Mouse (Mus musculus) liver, embryonic 14.5 days (tissue): Measurements from ENCODE around the gene Fam124a. TPM values are rescaled to one million over a fixed set of nuclear protein-coding genes. Genes with fewer than 3 reads are reported as not detected.

ENCODE experiments used
- ATAC-seq: fragments of 200-750 bp; cut with Nextera tagmentation; 2 replicates; pipeline ENCODE4 v1.8.0; 2017; ENCODE audit warnings: moderate number of reproducible peaks, mild to moderate bottlenecking, moderate library complexity; ENCODE audit not compliant: insufficient read depth
- DNase-seq, 3 experiments: peaks; one replicate each; pipeline ENCODE4 v3.0.0-alpha.2; 2012 to 2013; ENCODE audit warnings: low read depth in 3 of 3, low spot score in 3 of 3
- H3K27ac ChIP-seq: fragments of 300-500 bp; sonication (generic); 2 replicates; pipeline ENCODE4 v1.5.1; 2014; ENCODE audit warnings: moderate library complexity, mild to moderate bottlenecking, control low read depth, inconsistent platforms
- H3K27me3 ChIP-seq: fragments of 300-500 bp; sonication (generic); 2 replicates; pipeline ENCODE4 v1.6.1; 2014; ENCODE audit warnings: mild to moderate bottlenecking, low read length, moderate library complexity; ENCODE audit not compliant: control insufficient read depth, insufficient read depth
- H3K36me3 ChIP-seq: fragments of 300-500 bp; sonication (generic); replicated peaks from 2 replicates; pipeline ENCODE4 v1.6.1; 2014; ENCODE audit warnings: low read depth; ENCODE audit not compliant: control insufficient read depth, insufficient read depth
- H3K4me1 ChIP-seq, 2 experiments: fragments of 200-500 bp in 1 of 2; fragments of 300-500 bp in 1 of 2; sonication (generic) in 1 of 2; replicated peaks; 2 replicates each; pipeline ENCODE4 v1.6.1; 2012 to 2014; ENCODE audit warnings: antibody characterized with exemption in 1 of 2, inconsistent platforms in 1 of 2, low read length in 1 of 2; ENCODE audit not compliant: control insufficient read depth in 2 of 2, insufficient read depth in 2 of 2
- H3K4me2 ChIP-seq: fragments of 300-500 bp; sonication (generic); 2 replicates; pipeline ENCODE4 v1.6.1; 2014; ENCODE audit warnings: low read depth, mild to moderate bottlenecking, control low read depth, moderate library complexity
- H3K4me3 ChIP-seq, 2 experiments: fragments of 200-500 bp in 1 of 2; fragments of 300-500 bp in 1 of 2; sonication (generic) in 1 of 2; 2 replicates each; pipeline ENCODE4 v1.5.1; 2012 to 2014; ENCODE audit warnings: low read depth in 2 of 2, low read length in 2 of 2, mild to moderate bottlenecking in 2 of 2, control low read depth in 1 of 2, inconsistent platforms in 1 of 2, moderate library complexity in 1 of 2; ENCODE audit not compliant: insufficient read depth in 1 of 2
- H3K9ac ChIP-seq: fragments of 300-500 bp; sonication (generic); replicated peaks from 2 replicates; pipeline ENCODE4 v1.6.1; 2014; ENCODE audit warnings: mild to moderate bottlenecking, control low read depth, moderate library complexity
- H3K9me3 ChIP-seq: fragments of 300-500 bp; sonication (generic); 2 replicates; pipeline ENCODE4 v1.6.1; 2016; ENCODE audit warnings: low read length, mixed read lengths; ENCODE audit not compliant: control insufficient read depth
- CTCF ChIP-seq: IDR thresholded peaks from 2 replicates; pipeline ENCODE4 v1.5.1; 2016; ENCODE audit warnings: antibody characterized with exemption, low read depth, control low read depth
- EP300 ChIP-seq: IDR thresholded peaks from 2 replicates; pipeline ENCODE4 v1.6.1; 2016; ENCODE audit warnings: antibody characterized with exemption, low read depth
- WGBS: fragments of 180-500 bp; shearing (Covaris S2); extraction: QIAGEN DNeasy Blood & Tissue Kit; methylation state at CpG from one replicate; pipeline ENCODE4 v1.1.7; 2014; ENCODE audit not compliant: insufficient replicate concordance; 5-methylcytosine and 5-hydroxymethylcytosine counted together
- polyA plus RNA-seq, 2 experiments: library from polyadenylated mRNA; depleted of rRNA in 1 of 2; stranded (reverse) in 1 of 2; unstranded in 1 of 2; fragments of >200 nt; fragmentation: Nextera tagmentation in 1 of 2; extraction: Ambion mirVana in 1 of 2; gene quantifications; 2 replicates each; pipeline versions ENCODE4 v1.2.1 to v1.2.3; 2012 to 2014

Fam124a gene
- polyA plus RNA-seq, 2 experiments, result 1.4 to 1.8 TPM

- Histone ChIP-seq H3K4me2 (no peak overlapping the region), H3K27me3 (no peaks in the 10 kb centered on the region), H3K9me3 (no peaks in the 10 kb centered on the region), H3K4me1 (no peaks in the 10 kb centered on the region; a peak in 1 of 4 replicates), H3K36me3 (no peaks in the 10 kb centered on the region), H3K4me3 (no peak overlapping the region), H3K9ac (no peak overlapping the region), H3K27ac (no peak overlapping the region)
- TF ChIP-seq EP300, result no peak
- TF ChIP-seq CTCF, result no peak
- DNase-seq, result no peak
- ATAC-seq, result no peak
These were observed 29.1 kb downstream of the Fam124a start for GRCm38 (mm10) chr14:62584637-62585036.

GRCm38 (mm10) chr14:62585338-62585737 is 29.8 kb downstream of the Fam124a start:
- Histone ChIP-seq H3K9ac (no peak overlapping the region), H3K36me3 (no peaks in the 10 kb centered on the region), H3K4me3 (no peak overlapping the region), H3K4me1 (no peaks in the 10 kb centered on the region; a peak in 1 of 4 replicates), H3K9me3 (no peaks in the 10 kb centered on the region), H3K27me3 (no peaks in the 10 kb centered on the region), H3K4me2 (no peak overlapping the region), H3K27ac (no peak overlapping the region)
- ATAC-seq (no peak), DNase-seq (no peak)
- WGBS, result 50% methylated on average over 3 of the region's 3 CpGs
- TF ChIP-seq EP300, result no peak
- no peak for TF ChIP-seq CTCF

GRCm38 (mm10) chr14:62600109-62600522 is 44.6 kb downstream of the Fam124a start:
- Histone ChIP-seq H3K9me3 (no peaks in the 10 kb centered on the region), H3K9ac (no peak overlapping the region), H3K27ac (no peak overlapping the region), H3K4me2 (no peak overlapping the region), H3K36me3 (no peaks in the 10 kb centered on the region), H3K4me1 (no peaks in the 10 kb centered on the region), H3K4me3 (no peak overlapping the region), H3K27me3 (no peaks in the 10 kb centered on the region)
- TF ChIP-seq CTCF (no peak), EP300 (no peak)
- WGBS, result 78% methylated on average over 6 of the region's 6 CpGs
- DNase-seq (no peak), ATAC-seq (no peak)

- Histone ChIP-seq H3K27ac (no peak overlapping the region), H3K4me1 (no peaks in the 10 kb centered on the region), H3K36me3 (no peaks in the 10 kb centered on the region), H3K4me3 (no peak overlapping the region), H3K9me3 (no peaks in the 10 kb centered on the region), H3K4me2 (no peak overlapping the region), H3K9ac (no peak overlapping the region), H3K27me3 (no peaks in the 10 kb centered on the region)
- no peak for DNase-seq
- 71% methylated on average over 1 of the region's 1 CpGs for WGBS
- no peak for ATAC-seq
- TF ChIP-seq CTCF, result no peak
- TF ChIP-seq EP300, result no peak
These were observed 46.7 kb downstream of the Fam124a start for GRCm38 (mm10) chr14:62602271-62602670.

GRCm38 (mm10) chr14:62602869-62603268 is 47.3 kb downstream of the Fam124a start:
- H3K27me3 ChIP-seq, result no peaks in the 10 kb centered on the region
- no peaks in the 10 kb centered on the region for H3K9me3 ChIP-seq
- no peak for TF ChIP-seq CTCF
- no peak for TF ChIP-seq EP300
- ATAC-seq, result no peak
- 65% methylated on average over 1 of the region's 1 CpGs for WGBS
- H3K4me3 ChIP-seq, result no peak overlapping the region
- no peak overlapping the region for H3K27ac ChIP-seq
- DNase-seq, result no peak
- H3K4me2 ChIP-seq, result no peak overlapping the region
- no peaks in the 10 kb centered on the region for H3K4me1 ChIP-seq
- no peaks in the 10 kb centered on the region for H3K36me3 ChIP-seq
- no peak overlapping the region for H3K9ac ChIP-seq

GRCm38 (mm10) chr14:62607791-62608196 is 52.3 kb downstream of the Fam124a start:
- Histone ChIP-seq H3K9me3 (no peaks in the 10 kb centered on the region), H3K9ac (no peak overlapping the region), H3K4me1 (no peaks in the 10 kb centered on the region), H3K36me3 (no peaks in the 10 kb centered on the region), H3K27ac (no peak overlapping the region), H3K27me3 (no peaks in the 10 kb centered on the region), H3K4me3 (no peak overlapping the region), H3K4me2 (no peak overlapping the region)
- DNase-seq (no peak), ATAC-seq (no peak)
- WGBS, result 63% methylated on average over 8 of the region's 8 CpGs
- TF ChIP-seq EP300 (no peak), CTCF (no peak)
